Mouse (Mus musculus): ENCODE data around the gene Shisal2a.
"Not testable (repeated sequence)": the region's sequence is repeated elsewhere in the genome, so short reads cannot be mapped to it uniquely, and the experiment has no call there.

The Shisal2a gene

DNA sequence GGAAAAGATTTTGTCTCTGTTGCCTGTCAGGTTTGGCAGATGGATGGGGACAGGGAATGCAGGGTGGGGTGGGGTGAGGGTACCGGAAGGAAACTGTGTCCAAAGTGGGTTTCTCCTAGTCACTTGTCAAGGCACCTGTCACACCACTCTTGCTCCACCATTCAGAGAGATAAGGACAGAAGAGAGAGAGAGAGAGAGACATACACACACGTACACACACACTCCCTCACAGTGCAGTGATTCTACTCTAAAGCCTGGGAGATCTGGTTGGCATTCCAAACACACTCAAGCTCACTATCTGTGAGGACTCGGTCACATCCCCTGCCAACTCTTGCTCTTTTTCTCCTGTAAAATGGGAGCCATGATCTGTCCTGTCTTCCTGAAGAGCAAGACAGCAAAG is 11.0 kb downstream of the Shisal2a start:
- DNase-seq (ENCODE audit: extremely low spot score): no peak

DNA sequence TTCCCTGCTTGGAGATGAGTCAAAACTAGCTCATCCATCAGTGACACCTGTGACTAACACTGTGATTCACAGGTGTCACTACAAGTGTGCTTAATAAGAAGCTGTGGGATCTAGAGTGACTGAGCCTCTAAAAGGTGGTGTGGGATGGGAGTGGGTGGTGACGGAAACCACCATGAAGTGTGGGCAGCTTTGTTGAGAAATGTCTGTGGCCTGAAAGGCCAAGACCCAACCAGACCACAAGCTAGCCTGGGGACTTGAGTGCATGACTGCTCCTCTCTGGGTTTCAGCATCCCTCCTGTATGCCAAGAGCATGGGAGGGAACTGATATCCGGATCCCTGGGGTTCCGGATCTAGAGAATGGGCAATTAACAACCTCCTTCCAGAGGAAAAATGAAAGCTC is 11.7 kb downstream of the Shisal2a start:
- DNase-seq (ENCODE audit: extremely low spot score): no peak

DNA sequence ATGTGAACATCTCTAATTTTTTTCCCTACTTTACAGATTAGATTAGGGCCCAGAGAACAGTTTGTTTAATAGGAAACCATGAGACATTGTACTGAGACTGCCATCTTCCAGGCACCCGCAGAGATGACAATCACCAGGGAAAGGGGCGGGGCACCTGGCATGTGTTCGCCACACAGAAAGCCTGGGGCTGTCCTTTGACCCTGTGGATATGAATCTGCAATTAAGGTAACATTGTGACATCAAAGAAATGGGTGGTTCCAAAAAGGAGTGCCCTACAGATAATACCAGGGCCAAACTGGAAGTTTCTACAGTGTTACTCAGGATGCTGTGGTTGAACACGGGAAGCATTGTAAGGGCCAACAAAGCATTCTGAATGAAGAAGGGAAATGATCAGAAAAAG is 12.7 kb downstream of the Shisal2a start:
- DNase-seq (ENCODE audit: extremely low spot score): no peak

DNA sequence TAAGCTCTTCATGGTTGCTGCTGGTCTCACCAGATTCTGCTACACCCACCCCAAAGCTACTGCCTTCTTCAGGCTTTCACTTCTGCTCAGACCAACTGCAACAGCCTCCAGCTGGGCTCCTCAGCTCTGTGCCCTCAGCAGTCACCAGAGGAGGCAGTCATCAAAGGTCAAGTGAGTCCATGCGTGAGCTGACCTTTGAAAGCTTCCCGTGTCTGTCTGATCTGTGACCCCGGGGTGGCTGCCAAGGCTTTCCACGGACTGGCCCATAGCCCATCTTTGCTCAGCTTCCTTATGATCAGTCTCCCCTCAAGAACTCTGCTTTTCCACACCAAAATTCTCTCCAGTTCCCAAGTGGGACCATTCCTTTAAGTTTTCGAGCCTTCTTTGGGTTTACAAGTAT is 13.9 kb downstream of the Shisal2a start:
- peak; percentile 37 for DNase-seq (ENCODE audit: extremely low spot score)

DNA sequence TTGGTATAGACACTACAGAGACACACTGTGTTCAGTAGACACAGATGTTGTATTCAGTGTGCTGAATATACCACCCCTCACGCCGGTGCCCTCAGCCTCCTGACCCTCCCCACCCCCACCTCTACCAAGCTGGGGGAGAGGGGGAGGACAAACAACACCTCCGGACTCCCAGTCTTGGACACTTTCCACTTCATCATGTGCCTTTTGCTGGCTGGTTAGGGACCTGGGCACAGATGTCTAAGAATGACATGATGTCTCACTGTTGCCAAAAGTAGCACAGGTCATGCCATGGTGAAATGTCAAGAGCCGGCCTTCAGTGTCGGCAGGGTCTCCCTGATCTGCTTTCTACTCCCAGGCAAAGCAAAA is 19.1 kb downstream of the Shisal2a start:
- DNase-seq (ENCODE audit: extremely low spot score): peak; percentile 57

DNA sequence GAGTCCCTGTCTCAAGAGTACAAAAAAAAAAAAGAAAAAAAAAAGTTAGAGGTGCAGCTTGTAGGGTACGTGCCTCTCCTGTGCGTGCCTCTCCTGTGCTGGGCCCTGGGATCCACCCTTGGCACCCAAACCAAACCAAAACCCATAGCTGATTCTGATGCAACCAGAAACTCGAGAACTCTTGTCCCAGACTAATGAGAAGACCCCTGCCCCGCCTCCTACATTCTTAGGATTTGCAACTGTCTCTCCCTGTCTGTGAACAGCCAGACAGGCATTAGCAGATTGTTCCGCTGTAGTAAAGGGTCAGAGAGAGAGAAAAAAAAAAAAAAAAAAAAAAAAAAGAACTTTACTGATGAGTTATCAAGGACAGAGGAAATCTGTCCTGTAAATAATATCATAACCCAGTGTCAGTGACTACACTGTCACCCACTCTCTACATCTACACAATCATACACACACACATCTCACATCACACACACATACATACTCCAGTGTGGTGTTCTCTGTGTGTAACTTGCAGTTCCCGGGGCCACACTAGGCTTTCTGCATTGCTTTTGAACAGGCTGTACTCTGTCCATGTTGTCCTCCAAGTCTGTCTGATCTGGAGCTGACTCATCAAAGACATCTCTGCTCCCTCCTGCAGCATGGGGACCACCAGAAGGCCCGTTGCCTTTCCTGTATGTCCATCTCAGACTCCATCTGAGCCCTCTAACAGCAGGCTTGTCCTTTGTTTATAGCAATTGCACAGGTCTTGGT is 19.6 kb downstream of the Shisal2a start:
- peak; percentile 76 for DNase-seq (ENCODE audit: extremely low spot score)

DNA sequence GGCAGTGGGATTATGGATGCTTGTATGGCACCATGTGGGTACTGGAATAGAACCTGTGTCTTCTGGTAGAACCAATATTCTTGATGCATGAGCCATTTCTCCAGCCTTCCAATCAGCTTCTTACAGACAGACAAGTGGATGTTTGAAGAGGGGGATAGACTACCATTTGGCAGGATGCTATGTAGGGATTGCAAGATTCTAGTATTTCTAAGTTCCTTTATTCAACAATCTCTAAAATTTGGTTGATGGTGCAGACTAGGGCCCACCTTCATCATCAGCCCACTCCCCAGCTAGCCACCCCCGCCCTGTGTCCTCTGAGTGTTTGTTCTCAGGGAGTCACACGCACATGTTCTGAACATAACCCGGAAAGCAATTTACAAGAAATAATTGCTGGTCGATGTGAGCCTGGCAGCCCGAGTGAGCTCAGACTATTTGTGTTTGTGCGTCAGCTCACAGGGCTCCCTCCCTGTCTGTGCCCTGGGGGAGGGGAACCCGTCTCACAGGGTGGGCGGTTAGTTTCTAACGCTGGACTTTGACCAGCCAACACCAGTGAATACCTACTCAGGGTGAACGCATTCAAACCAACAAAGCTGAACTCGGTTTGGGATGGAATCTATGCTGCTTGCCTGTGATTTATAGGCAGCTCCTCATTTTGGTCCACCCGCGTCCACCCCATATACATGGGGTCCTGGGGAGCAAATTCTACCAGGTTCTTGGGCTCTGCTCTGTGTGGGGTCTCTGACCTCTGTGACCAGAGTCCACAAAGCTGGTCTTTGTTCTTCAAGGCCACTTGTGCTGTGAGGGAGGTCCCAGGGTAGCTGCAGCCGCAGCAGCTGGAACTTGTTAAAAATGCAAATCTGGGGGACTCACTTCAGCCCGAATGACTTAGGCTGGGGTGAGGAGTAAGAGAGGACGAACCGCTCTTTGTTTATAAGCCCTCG is 20.6 kb downstream of the Shisal2a start:
- peak; percentile 91 for DNase-seq (ENCODE audit: extremely low spot score)

DNA sequence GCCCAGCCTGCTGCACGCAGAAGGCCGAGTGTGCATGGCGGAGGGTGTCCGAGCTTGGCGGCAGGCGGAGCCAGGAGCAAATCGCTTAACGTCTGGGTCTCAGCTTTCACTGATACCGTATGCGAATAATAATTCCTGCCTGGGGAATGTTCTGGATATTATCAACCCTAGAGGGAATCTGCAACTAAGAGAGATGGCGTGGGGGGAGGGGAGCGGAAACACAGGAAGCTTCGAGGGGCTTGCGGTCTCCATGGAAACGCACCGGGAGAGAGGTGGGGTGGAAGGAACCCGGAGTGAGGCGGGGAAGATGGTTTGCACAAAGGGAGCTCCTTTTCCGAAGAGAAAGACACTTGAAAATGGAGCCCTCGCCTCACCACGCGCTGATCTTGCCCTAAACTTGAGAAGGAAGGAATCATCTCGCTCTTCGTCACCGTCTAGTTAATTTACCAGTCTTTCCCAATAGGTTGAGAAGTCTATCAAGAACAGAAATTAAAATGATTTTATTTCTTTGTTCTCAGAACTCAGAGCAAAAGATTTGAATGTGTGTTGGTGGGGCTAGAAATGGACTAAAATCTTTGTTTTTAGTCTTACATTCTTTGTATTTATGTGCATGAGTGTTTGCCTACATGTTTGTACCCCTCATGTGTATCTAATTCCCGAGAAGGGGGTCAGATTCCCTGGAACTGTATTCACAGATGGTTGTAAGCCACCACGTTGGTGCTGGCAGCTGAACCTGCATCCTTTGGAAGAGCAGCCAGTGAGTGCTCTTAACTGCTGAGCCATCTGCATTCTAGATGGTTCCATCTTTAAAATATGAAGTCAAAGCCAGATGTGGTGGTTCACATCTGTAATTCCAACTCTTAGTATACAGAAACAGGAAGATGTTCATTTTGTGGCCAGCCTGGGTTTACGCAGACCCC is 22.8 kb downstream of the Shisal2a start:
- peak; percentile 93 for DNase-seq (ENCODE audit: extremely low spot score)

DNA sequence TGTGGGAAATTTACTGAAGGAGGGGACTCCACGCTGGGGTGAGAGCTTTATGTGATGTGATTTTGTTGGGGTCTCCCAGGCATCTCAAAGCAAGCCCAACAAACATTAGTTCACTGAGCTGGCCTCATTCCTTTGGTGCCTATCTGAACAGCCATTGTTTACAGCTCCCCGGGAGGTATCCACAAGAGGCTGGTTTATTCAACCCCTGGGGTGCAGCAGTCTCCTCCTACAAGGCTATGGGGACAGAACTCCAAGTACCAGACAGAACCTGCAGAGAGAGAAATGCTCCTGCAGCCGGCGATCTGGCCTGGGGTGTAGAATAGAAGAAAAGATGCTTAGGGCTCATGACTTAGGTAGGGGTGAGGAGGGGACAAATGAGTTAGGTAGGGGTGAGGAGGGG is 24.7 kb downstream of the Shisal2a start:
- DNase-seq (ENCODE audit: extremely low spot score): peak; percentile 32

DNA sequence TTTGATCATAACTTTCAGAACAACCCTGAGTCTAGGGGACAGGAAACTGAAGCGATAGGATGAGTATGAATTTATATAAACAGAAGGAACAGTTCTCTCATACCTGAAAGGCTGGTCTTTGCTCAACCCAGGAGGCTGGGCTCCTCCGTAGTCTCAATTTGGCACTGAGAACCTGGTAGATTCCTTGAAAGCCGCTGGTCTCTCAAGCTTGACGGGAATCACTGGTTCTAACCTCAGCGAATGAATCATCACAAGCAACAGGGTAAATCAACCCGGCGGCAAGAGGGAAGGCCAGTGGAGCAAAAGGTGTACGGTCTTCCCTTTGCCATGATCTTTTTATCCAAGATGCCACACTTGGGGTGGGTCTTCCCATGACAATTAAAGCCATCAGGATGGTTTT is 25.7 kb downstream of the Shisal2a start:
- no peak for DNase-seq (ENCODE audit: extremely low spot score)

DNA sequence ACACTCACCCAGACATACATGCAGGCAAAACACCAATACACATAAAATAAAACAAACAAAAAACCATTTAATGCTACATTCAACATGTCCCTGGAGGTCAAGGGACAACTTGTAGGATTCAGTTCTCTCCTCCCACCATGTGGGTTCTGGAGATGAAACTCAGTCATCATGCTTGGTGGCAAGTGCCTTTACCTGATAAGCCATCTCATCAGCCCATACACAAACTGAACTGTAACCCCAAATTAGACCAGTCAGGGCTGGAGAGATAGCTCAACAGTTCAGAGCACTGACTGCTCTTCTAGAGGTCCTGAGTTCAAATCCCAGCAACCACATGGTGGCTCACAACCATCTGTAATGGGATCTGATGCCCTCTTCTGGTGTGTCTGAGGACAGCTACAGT is 29.6 kb downstream of the Shisal2a start:
- not testable (repeated sequence) for DNase-seq (ENCODE audit: extremely low spot score)

DNA sequence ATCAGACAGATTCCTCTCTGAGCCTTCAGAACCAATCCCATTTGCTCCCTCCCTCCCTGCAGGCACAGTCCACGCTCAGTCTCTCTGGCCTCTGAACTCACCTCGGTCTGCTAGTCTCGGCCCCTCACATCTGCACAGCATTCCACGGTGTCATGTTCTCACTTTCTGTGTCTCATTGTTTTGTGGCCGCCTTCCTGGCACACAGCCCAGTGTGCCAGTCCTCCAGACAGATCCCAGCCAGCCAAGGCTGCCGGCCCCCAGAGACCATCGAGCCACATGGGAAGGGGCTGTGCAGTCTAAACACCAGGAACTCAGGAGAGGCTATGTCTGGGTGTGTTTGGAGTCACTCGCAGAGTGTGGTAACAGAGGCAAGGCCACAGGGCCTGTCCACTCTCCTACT is 32.3 kb downstream of the Shisal2a start:
- peak; percentile 77 for DNase-seq (ENCODE audit: extremely low spot score)

DNA sequence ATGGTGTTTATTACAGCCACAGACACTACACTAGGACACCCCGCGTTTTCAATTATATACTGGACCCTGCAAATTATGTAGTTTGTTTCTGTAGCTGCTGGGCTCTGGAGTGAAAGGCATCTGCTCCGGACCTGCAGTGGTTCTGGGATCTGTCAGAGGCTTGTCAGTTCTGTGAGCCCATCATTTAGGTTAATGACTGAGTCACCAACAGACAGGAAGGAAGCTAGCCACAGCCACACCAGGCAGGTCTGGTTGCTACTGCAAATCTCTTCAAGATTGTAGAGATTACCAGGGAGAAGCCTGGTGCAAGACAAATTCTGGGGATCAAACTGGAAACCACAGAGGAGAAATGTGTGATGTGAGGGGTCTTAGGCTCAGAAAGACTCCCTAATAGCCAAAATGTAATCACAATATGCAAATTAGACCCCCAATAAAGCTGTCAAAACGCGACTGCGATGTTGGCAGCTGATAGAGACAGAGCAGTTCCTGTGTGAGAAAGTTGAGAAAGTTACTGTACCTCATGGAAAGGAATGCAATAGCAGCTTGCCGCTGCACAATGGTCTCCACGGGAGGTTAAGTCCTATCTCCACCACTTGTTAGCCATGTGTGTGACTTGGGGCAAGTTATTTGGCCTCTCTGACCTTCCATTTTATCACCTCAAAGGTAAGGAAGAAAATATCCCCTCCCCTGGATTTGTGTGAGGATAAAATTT is 33.2 kb downstream of the Shisal2a start:
- DNase-seq (ENCODE audit: extremely low spot score): no peak

DNA sequence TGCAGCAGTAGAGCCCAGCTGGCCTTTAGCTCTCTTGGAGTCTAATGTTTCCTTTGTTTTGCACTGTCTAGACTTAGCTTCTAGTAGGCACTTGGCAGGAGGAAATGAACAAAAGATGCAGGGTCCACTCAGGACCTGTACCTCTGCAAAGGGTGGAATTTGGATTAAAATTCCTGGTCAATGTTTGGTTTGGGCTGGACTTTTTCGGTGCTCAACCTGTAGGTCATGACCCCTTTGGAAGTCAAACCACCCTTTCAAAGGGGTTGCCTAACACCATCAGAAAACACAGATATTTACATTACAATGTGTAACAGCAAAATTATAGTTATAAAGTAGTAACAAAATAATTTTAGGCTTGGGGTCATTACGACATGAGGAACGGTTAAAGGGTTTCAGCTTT is 34.1 kb downstream of the Shisal2a start:
- no peak for DNase-seq (ENCODE audit: extremely low spot score)

DNA sequence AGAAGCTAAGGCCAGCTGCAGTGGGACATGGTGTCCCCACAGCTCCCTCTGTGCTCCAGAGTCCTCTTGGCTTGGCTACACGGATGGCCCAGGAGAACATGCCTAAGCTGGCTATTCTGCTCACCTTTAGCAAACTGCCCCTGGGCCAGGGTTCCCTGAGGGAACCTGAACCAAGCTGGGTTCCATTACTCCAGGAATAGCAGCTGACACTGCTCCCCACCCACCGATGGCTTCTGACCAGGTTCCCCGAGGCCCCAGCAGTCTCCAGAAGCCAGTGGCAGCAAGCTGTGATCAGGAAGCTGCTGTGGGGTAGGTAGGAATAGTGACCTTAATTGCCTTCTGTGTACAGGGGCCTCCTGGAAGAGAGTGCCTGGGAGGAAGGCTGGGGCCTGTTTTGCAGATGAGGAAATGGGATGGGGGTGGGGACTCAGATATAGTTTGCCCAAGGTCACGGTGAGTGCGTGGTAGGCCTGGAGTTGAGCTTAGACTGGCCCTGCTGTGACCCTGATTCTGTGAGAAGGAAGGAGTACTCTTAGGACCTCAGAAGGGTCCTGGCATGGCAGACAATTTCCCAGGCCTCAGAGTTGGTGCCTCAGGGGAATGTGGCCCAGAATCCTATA is 34.8 kb downstream of the Shisal2a start:
- DNase-seq (ENCODE audit: extremely low spot score): peak; percentile 36

DNA sequence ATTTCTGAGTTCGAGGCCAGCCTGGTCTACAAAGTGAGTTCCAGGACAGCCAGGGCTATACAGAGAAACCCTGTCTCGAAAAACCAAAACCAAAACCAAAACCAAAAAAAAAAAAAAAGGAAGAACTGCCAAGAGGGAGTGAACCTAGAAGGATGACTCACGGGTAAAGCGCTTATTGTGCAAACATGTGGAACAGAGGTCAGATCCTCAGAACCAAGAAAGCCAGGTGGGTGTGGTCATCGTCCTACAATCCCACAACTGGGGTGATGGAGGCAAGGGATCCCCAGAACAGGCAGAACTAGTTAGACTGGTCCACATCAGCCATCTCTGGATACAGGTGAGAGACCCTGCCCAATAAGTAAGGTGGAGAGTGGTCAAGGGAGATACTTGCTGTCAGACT is 36.0 kb downstream of the Shisal2a start:
- DNase-seq (ENCODE audit: extremely low spot score): no peak

DNA sequence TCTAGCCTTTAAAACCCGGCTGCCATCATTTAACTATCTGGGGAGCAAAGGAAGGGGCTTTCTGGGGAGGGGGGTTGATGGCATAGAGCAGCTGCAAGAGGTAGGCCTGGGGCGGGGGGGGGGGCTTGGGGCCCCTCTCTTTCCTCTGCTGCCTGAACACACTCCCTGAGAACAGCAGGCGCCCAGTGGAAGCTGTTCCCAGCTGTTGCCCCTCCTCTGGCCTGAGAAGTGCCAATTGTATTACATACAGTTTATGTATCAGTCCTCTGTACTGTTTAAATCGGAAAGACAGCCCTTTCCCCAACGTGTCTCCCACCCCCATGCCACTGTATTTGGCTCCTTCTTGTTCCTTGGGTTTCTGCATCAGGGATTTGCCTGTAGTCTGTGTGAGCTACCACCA is 37.3 kb downstream of the Shisal2a start:
- no peak for DNase-seq (ENCODE audit: extremely low spot score)

DNA sequence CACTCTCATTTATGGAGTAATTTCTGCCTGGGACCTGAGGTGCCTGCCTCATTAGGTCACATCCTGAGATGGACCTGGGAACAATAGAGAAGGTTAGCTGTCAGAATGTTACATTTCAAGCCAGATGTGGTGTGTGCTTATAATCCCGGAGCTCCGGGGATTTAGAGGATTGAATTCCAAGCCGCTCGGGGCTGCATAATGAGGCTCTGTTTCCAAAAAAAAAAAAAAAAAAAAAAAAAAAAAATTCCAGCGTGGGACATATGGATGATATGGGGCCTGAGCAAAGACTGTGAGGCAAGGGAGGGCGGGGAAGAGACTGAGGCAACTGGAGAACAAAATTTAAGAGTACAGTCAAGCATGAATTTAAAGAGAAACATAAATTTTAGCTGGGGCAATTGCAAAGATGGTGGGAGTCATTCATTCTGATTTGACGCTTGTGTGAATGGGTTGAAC is 38.5 kb downstream of the Shisal2a start:
- no peak for DNase-seq (ENCODE audit: extremely low spot score)

DNA sequence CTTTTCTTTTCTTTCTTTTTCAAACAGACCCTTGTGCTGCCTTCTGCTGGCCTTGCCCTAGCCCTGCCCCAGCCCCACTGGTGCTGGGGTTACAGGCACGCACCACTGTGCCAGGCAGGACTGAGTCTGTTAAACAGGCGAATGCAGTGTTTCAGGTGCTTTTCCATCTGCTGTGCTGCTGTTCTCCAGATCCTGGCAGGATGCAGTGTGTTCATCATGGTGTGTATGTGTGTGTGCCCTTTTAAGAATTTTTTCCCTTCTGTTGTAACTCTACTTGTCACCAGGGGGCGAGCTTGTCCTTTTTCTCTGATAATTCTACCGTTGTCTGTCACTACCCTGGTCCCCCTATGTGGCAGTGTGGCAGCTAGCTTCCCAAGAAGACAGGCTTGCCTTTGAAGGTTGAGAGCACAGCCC is 43.9 kb downstream of the Shisal2a start:
- DNase-seq (ENCODE audit: extremely low spot score): peak; percentile 78

DNA sequence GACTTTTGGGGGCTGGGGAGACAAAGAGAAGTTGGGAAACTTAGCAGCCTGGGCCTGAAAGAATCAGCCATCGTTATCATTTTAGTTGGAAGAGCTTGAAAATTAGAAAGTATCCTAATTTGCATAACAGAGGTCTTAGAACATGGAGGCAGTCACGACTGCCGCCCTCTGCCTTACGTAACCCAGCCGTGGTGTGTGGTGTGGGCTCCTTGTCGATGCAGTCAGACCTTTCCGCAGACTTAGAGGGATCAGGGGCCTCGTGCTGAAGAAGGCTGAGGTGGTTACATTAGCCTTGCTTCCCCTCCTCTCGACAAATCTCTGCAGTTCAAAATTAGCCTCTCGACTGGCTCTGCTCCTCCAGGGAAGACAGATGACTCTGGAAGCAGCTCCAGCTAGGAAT is 44.3 kb downstream of the Shisal2a start:
- DNase-seq (ENCODE audit: extremely low spot score): no peak

DNA sequence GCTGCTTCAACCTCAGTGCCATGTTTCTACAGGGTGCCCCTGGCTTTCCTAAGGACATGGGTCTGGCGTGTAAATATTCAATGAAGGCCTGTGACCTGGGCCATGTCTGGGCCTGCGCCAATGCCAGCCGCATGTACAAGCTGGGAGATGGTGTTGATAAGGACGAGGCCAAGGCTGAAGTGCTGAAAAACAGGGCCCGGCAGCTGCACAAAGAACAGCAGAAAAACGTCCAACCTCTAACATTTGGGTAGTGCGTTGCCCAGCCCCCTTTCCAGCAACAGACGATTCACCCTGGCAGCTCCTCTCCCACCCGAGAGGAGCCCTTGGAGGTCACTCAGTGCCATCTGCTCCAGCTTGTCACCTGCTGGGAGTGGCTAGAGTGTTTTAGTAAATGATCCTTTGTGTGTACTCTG is 44.8 kb downstream of the Shisal2a start:
- DNase-seq (ENCODE audit: extremely low spot score): no peak

Measured in embryo, embryonic 9.5 days (tissue).